Mouse (Mus musculus): ENCODE data around the gene Gfi1. TPM values are rescaled to one million over a fixed set of nuclear protein-coding genes. Genes with fewer than 3 reads are reported as not detected.

The Gfi1 gene
- total RNA-seq, 2 experiments from 2014 or later = not detected

DNA sequence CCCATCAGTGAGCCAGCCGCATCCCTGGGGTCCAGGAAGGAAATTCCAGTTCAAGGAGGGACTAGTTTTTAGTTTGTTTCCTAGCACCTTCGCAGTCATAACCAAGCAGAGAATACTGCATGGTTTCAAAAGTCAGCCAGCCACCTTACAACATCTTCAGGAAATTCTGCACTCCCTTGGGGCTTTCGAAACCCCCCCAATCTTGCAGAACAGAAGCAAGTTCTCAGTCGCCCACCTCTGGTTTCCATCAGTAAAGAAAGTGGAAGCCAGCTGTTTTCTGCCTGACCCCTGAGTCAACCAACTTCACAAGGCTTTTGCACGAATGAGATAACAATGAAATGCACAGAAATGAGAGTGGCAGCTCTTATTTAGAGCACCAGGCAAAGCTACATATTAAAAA is 47.4 kb downstream of the Gfi1 start:
- no peak for DNase-seq (ENCODE audit: low spot score in 2 of 2)

Other genes starting within 250 kb of the Gfi1 start
- under 1 TPM; 0.14 to 0.35 TPM for gene Gm42669, start 218.4 kb downstream of the Gfi1 start, total RNA-seq (2021)
- gene 1700028K03Rik, start 191.3 kb downstream of the Gfi1 start, total RNA-seq (2021) = under 1 TPM; 0.53 to 0.66 TPM
- gene Rpap2, start 128.7 kb downstream of the Gfi1 start, total RNA-seq (2021) = 10 to 100 TPM; 22.2 to 22.3 TPM
- 10 to 100 TPM; 18.2 to 19.6 TPM for gene Glmn, start 128.1 kb downstream of the Gfi1 start, total RNA-seq (2021)
- not detected for gene Ube2d2b, start 104.1 kb upstream of the Gfi1 start, total RNA-seq (2021)
- 10 to 100 TPM; 86.1 to 87.2 TPM for gene Evi5, start 149.1 kb upstream of the Gfi1 start, total RNA-seq (2021)
- gene Rpl5, start 174.5 kb upstream of the Gfi1 start, total RNA-seq (2021) = 10 to 100 TPM; 48.6 to 54.7 TPM